Mouse (Mus musculus): ENCODE measurements around the gene Btbd35f4. TPM values are rescaled to one million over a fixed set of nuclear protein-coding genes. Genes with fewer than 3 reads are reported as not detected.
"Not testable (repeated sequence)": the region's sequence is repeated elsewhere in the genome, so short reads cannot be mapped to it uniquely, and the experiment has no call there.

Btbd35f4 gene
- polyA plus RNA-seq (2016; fragmentation: Nextera tagmentation; extraction: Ambion mirVana), result not detected in 2 replicates

DNA sequence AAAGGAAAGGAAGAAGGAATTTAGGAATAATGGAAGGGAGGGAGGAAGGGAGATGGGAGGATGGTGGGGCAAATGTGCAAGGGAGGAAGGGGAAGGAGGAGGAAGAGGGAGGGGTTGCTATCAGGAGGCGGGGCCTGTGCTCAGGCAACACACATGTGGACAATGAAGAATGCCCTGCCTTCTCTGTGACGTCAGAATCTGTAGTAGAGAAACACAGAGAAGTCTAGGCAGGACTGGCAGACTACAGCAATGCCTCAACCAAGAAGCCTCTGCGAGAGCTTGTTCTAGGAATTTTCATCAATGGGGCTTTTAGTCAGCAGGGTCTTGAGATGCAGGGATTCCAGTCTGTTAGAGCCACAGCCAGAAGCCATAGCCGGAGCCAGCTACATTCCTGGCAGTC lies at the start of gene Btbd35f4:
Gene Btbd35f4, plus strand, starts transcription at position 301 of the 400 bp plus-strand sequence.
- not testable (repeated sequence) for H3K4me3 ChIP-seq; H3K27me3 ChIP-seq (ENCODE audit: poor library complexity, severe bottlenecking); H3K27ac ChIP-seq; H3K9me3 ChIP-seq; DNase-seq (ENCODE audit: extremely low spot score, low spot score); H3K4me1 ChIP-seq; H3K36me3 ChIP-seq (replicated peaks)
- no CpG with 5 or more reads among the region's 4 CpGs for WGBS

GRCm38 (mm10) chrX:4840016-4840415 lies 39.7 kb downstream of the Btbd35f4 start:
- not testable (repeated sequence) for H3K36me3 ChIP-seq (replicated peaks); H3K4me3 ChIP-seq; H3K4me1 ChIP-seq; H3K27ac ChIP-seq; H3K27me3 ChIP-seq (ENCODE audit: poor library complexity, severe bottlenecking); DNase-seq (ENCODE audit: extremely low spot score, low spot score); H3K9me3 ChIP-seq
- WGBS, result no CpG with 5 or more reads among the region's 1 CpGs

Other genes with a start within 250 kb of the Btbd35f4 start
- not detected in 2 replicates for gene Btbd35f27, start 151.6 kb downstream of the Btbd35f4 start, polyA plus RNA-seq (2016; fragmentation: Nextera tagmentation; extraction: Ambion mirVana)